Mouse (Mus musculus) limb, embryonic 12.5 days (tissue): ENCODE measurements at regions not wholly inside any gene's neighbourhood (a gene's known extent, or its start where the extent isn't known, plus 50 kb on each side); places are given as distances from the start of the nearest gene placed in this dataset.

Source experiments
- ATAC-seq: fragments of 200-750 bp; cut with Nextera tagmentation; 2 replicates; pipeline ENCODE4 v1.8.0; 2017; ENCODE audit warnings: low read depth, moderate TSS enrichment; ENCODE audit not compliant: insufficient number of reproducible peaks, insufficient read depth, low FRiP score, low TSS enrichment
- H3K27ac ChIP-seq: fragments of 300-500 bp; sonication (generic); 2 replicates; pipeline ENCODE4 v1.5.1; 2016; ENCODE audit warnings: mild to moderate bottlenecking, moderate library complexity
- H3K27me3 ChIP-seq: fragments of 300-500 bp; sonication (generic); 2 replicates; pipeline ENCODE4 v1.6.1; 2016; ENCODE audit warnings: mild to moderate bottlenecking, moderate library complexity
- H3K36me3 ChIP-seq: fragments of 300-500 bp; sonication (generic); 2 replicates; pipeline ENCODE4 v1.6.1; 2016; ENCODE audit warnings: mild to moderate bottlenecking, moderate library complexity
- H3K4me1 ChIP-seq: fragments of 300-500 bp; sonication (generic); replicated peaks from 2 replicates; pipeline ENCODE4 v1.6.1; 2016
- H3K4me2 ChIP-seq: fragments of 300-500 bp; sonication (generic); 2 replicates; pipeline ENCODE4 v1.6.1; 2016; ENCODE audit warnings: mild to moderate bottlenecking, moderate library complexity
- H3K4me3 ChIP-seq: fragments of 300-500 bp; sonication (generic); replicated peaks from 2 replicates; pipeline ENCODE4 v1.5.1; 2016; ENCODE audit warnings: mild to moderate bottlenecking
- H3K9ac ChIP-seq: fragments of 300-500 bp; sonication (generic); replicated peaks from 2 replicates; pipeline ENCODE4 v1.6.1; 2016; ENCODE audit warnings: mild to moderate bottlenecking, moderate library complexity
- H3K9me3 ChIP-seq: fragments of 300-500 bp; sonication (generic); 2 replicates; pipeline ENCODE4 v1.6.1; 2016; ENCODE audit warnings: mild to moderate bottlenecking, moderate library complexity
- WGBS: fragments of 180-500 bp; shearing (Covaris S2); methylation state at CpG from one replicate; pipeline ENCODE4 v1.1.7; 2016; 5-methylcytosine and 5-hydroxymethylcytosine counted together

DNA sequence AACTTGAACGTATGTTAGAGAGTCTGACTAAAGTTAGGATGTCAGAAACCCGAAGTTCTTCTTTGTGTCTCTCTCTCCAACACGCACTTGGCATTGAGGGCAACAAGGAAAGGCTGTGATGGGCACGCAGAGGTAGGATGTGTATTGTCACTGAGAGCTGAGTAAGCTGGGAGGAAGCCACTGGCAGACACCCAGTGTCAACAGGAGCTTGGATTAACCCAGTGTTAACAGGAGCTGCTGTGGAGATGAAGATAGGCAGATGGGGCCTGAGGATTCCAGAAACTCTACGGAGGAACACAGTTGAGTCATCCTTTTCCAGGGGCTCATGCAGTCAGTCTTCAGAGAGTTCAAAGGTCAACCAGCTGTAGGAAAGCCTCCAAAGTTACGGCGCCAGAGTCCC lies 242.2 kb upstream of the Cd180 start:
- no peaks in the 10 kb centered on the region for H3K27me3 ChIP-seq
- no peak overlapping the region for H3K27ac ChIP-seq
- H3K4me3 ChIP-seq, result no peak overlapping the region
- no peaks in the 10 kb centered on the region for H3K9me3 ChIP-seq
- peaks cover 8% of the 10 kb centered on the region; the same call in 1 of the 2 replicates for H3K4me1 ChIP-seq
- no peak overlapping the region for H3K4me2 ChIP-seq
- WGBS, result 86% methylated on average over 7 of the region's 7 CpGs
- H3K9ac ChIP-seq, result no peak overlapping the region
- no peak for ATAC-seq
- H3K36me3 ChIP-seq, result no peaks in the 10 kb centered on the region

DNA sequence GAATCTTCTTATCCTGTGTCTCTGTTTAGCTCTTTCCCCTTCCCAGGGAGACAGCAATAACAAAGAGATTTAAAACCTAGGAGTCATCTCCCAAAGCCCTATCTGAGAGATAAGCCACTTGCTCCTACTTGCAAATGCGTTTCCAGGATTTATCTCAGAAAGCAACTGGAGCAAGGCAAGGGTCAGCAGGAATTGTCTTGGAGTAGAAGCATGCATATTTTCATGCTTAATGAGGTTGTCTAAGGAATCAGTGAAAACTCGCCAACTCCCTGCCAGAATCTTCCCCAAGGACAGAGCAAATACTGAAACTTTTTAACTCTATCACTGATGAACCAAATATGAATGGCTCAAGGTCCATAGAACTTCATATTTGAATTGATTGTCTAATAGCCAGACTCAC lies 234.6 kb upstream of the Cd180 start:
- no peak for ATAC-seq

DNA sequence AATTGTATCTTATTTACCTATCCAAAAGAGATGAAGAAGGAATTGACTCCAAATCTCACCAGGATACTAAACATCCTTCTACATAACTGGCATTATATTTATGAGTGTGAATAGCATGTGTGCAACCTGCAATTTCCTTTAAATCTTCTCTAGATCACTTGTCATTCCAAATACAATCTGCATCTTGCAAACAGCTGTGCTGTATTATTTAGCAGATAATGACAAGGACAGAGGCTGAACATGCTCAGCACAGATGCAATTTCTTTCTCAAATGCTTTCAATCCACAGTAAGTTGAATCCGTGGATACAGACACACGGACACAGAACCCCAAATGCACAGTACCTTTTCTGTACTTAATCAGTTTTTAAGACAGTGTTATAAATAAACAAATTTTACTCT lies 229.4 kb upstream of the Cd180 start:
- H3K4me1 ChIP-seq, result no peaks in the 10 kb centered on the region
- H3K27me3 ChIP-seq, result no peaks in the 10 kb centered on the region
- H3K9ac ChIP-seq, result no peak overlapping the region
- no peak overlapping the region for H3K27ac ChIP-seq
- H3K4me3 ChIP-seq, result no peak overlapping the region
- H3K4me2 ChIP-seq, result no peak overlapping the region
- ATAC-seq, result no peak
- H3K36me3 ChIP-seq, result no peaks in the 10 kb centered on the region
- no peaks in the 10 kb centered on the region for H3K9me3 ChIP-seq
- 70% methylated on average over 2 of the region's 2 CpGs for WGBS

More for the DNA sequence above, 234.6 kb upstream of the Cd180 start:
- no peaks in the 10 kb centered on the region for H3K4me1 ChIP-seq
- no peaks in the 10 kb centered on the region for H3K36me3 ChIP-seq
- no peaks in the 10 kb centered on the region for H3K27me3 ChIP-seq
- 69% methylated on average over 2 of the region's 2 CpGs for WGBS
- H3K27ac ChIP-seq, result no peak overlapping the region
- H3K9ac ChIP-seq, result no peak overlapping the region
- no peak overlapping the region for H3K4me2 ChIP-seq
- H3K9me3 ChIP-seq, result no peaks in the 10 kb centered on the region; the same call in 1 of the 2 replicates
- H3K4me3 ChIP-seq, result no peak overlapping the region

DNA sequence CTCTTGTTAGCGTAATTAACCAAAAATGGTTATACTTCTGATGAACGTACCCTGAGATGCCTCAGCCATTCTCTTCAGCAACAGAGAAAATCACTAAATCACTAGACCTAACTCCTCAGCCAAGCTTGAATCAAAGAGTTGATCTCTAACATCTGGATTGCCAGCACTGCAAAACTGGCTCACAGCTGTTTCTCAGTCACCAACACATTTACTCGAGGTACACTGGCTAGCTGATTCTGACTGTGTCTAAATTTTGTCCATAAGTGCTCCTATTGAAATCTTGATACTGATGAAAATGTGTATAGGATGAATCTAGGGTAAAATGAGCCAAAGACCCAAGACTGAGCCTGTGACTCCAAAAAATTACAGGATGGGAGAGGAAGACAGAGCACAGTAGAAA lies 211.5 kb upstream of the Cd180 start:
- H3K36me3 ChIP-seq, result no peaks in the 10 kb centered on the region
- no peaks in the 10 kb centered on the region for H3K27me3 ChIP-seq
- no peaks in the 10 kb centered on the region for H3K4me1 ChIP-seq
- H3K4me3 ChIP-seq, result no peak overlapping the region
- no peak overlapping the region for H3K9ac ChIP-seq
- 74% methylated on average over 3 of the region's 3 CpGs for WGBS
- no peak overlapping the region for H3K27ac ChIP-seq
- no peaks in the 10 kb centered on the region for H3K9me3 ChIP-seq
- no peak for ATAC-seq
- no peak overlapping the region for H3K4me2 ChIP-seq

DNA sequence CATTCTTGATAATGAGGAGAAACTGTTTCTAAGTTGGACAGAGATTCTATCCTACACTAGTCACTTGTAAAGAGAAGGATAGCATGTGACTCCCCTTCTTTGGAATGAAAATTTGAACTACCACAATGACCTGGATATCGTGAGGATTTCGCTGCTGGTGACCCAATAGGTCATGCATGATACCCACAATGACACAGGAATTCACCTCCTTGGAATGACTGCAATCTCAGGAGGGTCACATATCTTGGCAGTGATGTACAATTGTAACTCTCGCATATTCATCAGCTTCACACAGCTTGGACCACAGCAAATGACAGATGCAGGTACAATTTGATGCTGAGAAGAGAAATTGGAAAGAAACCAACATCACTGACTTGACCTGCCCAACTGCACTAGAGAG lies 210.9 kb upstream of the Cd180 start:
- no peaks in the 10 kb centered on the region for H3K9me3 ChIP-seq
- H3K36me3 ChIP-seq, result no peaks in the 10 kb centered on the region
- no peak for ATAC-seq
- H3K27me3 ChIP-seq, result no peaks in the 10 kb centered on the region
- H3K4me2 ChIP-seq, result no peak overlapping the region
- no peak overlapping the region for H3K27ac ChIP-seq
- WGBS, result 88% methylated on average over 3 of the region's 3 CpGs
- no peak overlapping the region for H3K9ac ChIP-seq
- H3K4me1 ChIP-seq, result no peaks in the 10 kb centered on the region
- no peak overlapping the region for H3K4me3 ChIP-seq

DNA sequence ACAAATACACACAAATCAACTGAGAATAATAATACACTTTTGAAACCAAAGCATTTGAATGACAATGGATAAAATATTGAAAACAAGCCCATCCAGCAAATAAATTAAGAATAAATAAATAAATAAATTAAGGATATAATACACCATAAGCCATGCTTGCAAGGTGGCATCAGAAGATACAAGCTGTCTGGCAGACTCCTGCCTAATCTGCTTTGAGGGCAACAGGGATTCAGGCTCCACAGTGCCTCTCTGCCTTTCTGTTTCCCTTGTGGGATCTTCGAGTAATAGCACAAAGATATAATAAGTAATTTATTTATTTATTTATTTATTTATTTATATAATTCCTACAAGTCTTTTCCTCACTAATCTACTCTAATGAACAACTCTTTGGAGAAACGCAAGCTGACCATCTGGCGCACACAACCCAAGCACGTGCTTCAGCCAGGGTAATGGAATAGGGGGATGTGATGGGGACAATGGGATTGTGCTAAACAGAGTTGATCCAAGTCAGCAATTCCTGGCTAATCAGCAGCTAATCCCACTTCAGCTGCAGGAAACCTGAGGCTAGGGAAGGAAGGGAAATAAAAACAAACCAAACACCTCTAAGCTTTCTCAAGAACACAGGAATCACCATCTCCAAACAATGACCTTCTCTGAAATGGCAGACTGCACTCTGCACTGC lies 205.8 kb upstream of the Cd180 start:
- H3K27ac ChIP-seq, result no peak overlapping the region
- H3K9me3 ChIP-seq, result no peaks in the 10 kb centered on the region
- ATAC-seq, result no peak
- no peak overlapping the region for H3K4me3 ChIP-seq
- no peak overlapping the region for H3K4me2 ChIP-seq
- 50% methylated on average over 4 of the region's 4 CpGs for WGBS
- no peaks in the 10 kb centered on the region for H3K36me3 ChIP-seq
- no peaks in the 10 kb centered on the region for H3K27me3 ChIP-seq
- no peaks in the 10 kb centered on the region for H3K4me1 ChIP-seq
- no peak overlapping the region for H3K9ac ChIP-seq

DNA sequence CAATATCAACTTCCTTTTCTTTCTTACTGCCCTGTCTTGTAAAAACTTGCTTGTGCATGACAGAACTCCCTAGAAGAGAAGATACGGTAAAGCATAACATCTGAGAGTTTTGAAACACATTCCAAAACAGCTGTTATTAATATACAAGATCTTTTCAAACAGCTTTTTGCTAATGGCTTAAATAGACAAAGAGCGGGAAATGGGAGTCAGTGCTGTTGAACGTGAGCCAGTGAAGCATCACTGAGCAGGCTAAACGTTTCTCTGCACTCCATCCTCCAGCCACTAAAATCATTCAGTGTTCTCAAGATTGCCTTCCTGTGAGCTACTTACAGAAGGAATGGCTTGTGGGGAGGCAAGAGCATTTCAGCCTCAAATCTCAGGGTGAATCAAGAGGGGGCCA lies 202.0 kb upstream of the Cd180 start:
- H3K9me3 ChIP-seq, result no peaks in the 10 kb centered on the region
- H3K4me3 ChIP-seq, result no peak overlapping the region
- 76% methylated on average over 4 of the region's 4 CpGs for WGBS

DNA sequence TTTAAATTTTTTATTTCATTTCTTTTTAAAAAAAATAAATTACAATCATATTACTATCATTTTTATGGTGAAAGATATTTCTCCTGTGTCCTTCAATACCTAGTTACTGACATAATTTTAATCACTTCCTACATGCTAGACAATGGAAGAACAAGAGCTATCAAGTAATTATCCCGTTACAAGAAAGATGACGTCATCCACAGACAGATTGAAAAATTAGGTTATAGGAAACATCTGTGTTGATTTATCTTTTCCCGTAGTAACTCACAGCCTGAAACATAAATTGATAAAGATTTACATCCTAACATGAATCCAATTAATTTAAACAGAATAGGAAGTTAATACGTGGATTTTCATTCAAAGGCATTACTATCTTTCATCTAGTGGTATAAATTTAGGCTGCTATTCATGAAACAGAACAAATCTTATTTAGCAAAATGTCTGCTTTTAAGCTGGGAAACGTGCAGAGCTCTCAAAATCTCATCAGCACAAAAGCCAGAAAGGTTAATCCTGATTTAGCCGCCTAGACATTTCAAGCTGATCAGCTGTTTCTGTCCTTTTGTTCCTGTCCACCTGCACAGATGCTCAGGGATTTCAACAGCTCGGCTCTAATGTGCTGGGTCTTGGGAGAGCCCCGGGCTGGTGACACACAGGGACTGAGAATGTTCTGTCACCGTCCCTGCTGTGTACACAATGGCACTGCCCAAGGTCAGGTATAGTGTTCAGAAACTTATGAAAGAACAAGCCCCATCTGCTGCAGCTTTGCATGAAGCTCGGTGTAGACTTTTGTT lies 189.0 kb upstream of the Cd180 start:
- H3K9ac ChIP-seq, result no peak overlapping the region
- H3K4me2 ChIP-seq, result no peak overlapping the region
- H3K4me1 ChIP-seq, result no peaks in the 10 kb centered on the region
- H3K27ac ChIP-seq, result no peak overlapping the region
- H3K27me3 ChIP-seq, result peaks cover 8% of the 10 kb centered on the region; the same call in 1 of the 2 replicates
- H3K36me3 ChIP-seq, result no peaks in the 10 kb centered on the region
- H3K4me3 ChIP-seq, result no peak overlapping the region
- ATAC-seq, result no peak
- no peaks in the 10 kb centered on the region for H3K9me3 ChIP-seq
- 48% methylated on average over 10 of the region's 10 CpGs for WGBS

More for the DNA sequence above, 202.0 kb upstream of the Cd180 start:
- H3K27me3 ChIP-seq, result no peaks in the 10 kb centered on the region
- H3K4me2 ChIP-seq, result no peak overlapping the region
- no peaks in the 10 kb centered on the region for H3K36me3 ChIP-seq
- no peak overlapping the region for H3K9ac ChIP-seq
- no peaks in the 10 kb centered on the region for H3K4me1 ChIP-seq
- ATAC-seq, result no peak
- no peak overlapping the region for H3K27ac ChIP-seq

DNA sequence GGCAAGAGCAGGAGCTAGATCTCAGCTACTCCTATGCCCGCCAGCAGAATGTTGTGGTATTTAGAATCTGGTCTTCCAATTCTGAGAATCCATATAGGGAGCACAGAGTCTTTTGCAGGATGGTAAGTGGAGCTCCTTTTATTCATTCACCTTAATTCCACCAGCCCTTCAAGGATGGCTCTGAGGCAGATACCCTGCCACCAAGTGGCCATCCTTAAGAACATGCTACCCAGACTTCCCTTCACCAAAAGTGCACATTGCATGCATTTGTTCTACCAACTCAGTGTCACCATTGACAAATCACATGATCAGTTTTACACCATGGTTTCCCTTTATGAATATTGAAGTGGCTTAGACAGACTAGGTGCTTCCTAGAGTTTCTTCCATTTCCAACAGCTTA lies 186.1 kb upstream of the Cd180 start:
- no peak overlapping the region for H3K4me2 ChIP-seq
- H3K27ac ChIP-seq, result no peak overlapping the region
- ATAC-seq, result no peak
- H3K4me1 ChIP-seq, result peaks cover 5% of the 10 kb centered on the region; the same call in 1 of the 2 replicates
- no peak overlapping the region for H3K4me3 ChIP-seq
- H3K9ac ChIP-seq, result no peak overlapping the region
- 91% methylated on average over 1 of the region's 1 CpGs for WGBS
- H3K36me3 ChIP-seq, result no peaks in the 10 kb centered on the region
- H3K27me3 ChIP-seq, result peaks cover 8% of the 10 kb centered on the region; the same call in 1 of the 2 replicates
- H3K9me3 ChIP-seq, result no peaks in the 10 kb centered on the region

DNA sequence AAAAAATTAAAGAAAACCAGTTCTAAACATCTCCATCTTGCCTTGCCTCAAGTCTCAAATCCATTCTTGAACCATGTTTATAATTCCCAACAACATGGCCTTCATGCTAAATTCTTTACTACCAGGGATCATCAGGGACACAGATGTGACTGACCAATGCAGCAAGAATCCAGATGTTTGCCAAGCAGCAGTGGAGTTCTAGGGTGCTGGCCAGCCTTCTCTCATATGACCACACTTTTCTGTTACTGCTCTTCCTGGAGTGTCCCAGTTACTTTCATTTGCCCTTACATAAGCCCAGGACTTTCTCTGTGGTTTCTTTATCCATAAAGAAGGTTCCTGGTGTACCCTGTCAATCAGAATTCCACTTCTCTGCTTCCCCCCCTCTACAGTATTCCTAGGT lies 185.4 kb upstream of the Cd180 start:
- Histone ChIP-seq H3K36me3 (no peaks in the 10 kb centered on the region), H3K9ac (no peak overlapping the region), H3K27me3 (peaks cover 8% of the 10 kb centered on the region; the same call in 1 of the 2 replicates), H3K4me3 (no peak overlapping the region), H3K4me2 (no peak overlapping the region), H3K4me1 (peaks cover 5% of the 10 kb centered on the region; the same call in 1 of the 2 replicates), H3K9me3 (no peaks in the 10 kb centered on the region), H3K27ac (no peak overlapping the region)
- ATAC-seq, result no peak

DNA sequence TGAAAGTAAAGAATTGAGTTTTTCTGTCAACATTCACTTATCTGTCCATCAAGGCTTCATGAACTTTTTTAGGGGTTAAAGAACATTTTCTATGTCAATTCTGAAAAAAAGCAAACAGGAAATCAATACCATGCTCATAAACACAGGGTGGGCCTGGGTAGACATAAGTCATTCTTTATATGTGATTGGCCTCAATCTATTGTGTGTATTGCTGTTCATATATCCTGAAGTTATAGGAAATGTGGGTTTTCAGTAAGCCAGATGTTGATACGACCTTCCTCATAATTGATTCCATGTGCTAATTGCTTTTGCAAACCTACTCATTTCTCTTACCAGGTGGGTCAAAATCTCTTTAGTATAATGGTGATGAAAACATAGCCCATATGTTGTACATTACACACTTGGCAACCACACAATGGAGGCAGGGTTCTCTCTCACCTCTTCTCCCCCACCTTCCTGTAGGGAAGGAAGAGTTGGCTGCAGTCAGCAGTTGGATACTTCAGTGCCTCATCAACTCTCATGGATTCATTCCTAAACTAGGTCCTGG lies 182.6 kb upstream of the Cd180 start:
- H3K4me2 ChIP-seq, result no peak overlapping the region
- WGBS, result 18% methylated on average over 1 of the region's 1 CpGs
- peak; percentile 88 for ATAC-seq
- H3K9ac ChIP-seq, result no peak overlapping the region
- no peak overlapping the region for H3K4me3 ChIP-seq
- no peaks in the 10 kb centered on the region for H3K36me3 ChIP-seq
- H3K27me3 ChIP-seq, result peaks cover 8% of the 10 kb centered on the region; the same call in 1 of the 2 replicates
- H3K4me1 ChIP-seq, result peaks cover 5% of the 10 kb centered on the region; the same call in 1 of the 2 replicates
- no peak overlapping the region for H3K27ac ChIP-seq
- no peaks in the 10 kb centered on the region for H3K9me3 ChIP-seq
